Mouse (Mus musculus): ENCODE results near the gene Dbndd1.
A peak's percentile ranks its signal among the peaks of the same experiment; 100 is the strongest.
"Not testable (repeated sequence)": the region's sequence is repeated elsewhere in the genome, so short reads cannot be mapped to it uniquely, and the experiment has no call there.

Gene Dbndd1

GRCm38 (mm10) chr8:123492898-123493297 lies 22.4 kb downstream of the Dbndd1 start:
- DNase-seq = no peak

- DNase-seq = peak; percentile 28
These were observed 23.8 kb downstream of the Dbndd1 start for GRCm38 (mm10) chr8:123491280-123492075.

GRCm38 (mm10) chr8:123482627-123483026 lies 32.6 kb downstream of the Dbndd1 start:
- no peak for DNase-seq

- DNase-seq = peak; percentile 4
These were observed 36.6 kb downstream of the Dbndd1 start for GRCm38 (mm10) chr8:123478456-123479218.

GRCm38 (mm10) chr8:123477737-123478258 lies 37.5 kb downstream of the Dbndd1 start, which contains the start of gene Afg3l1:
Gene Afg3l1 (plus strand): TSS chr8:123477903.
- peak; percentile 93 for DNase-seq

GRCm38 (mm10) chr8:123476911-123477736 lies 38.1 kb downstream of the Dbndd1 start:
- DNase-seq = peak; percentile 4

- not testable (repeated sequence) for DNase-seq
These were observed 40.7 kb downstream of the Dbndd1 start for GRCm38 (mm10) chr8:123474549-123474948.

GRCm38 (mm10) chr8:123472991-123473390 lies 42.3 kb downstream of the Dbndd1 start:
- not testable (repeated sequence) for DNase-seq

- no peak for DNase-seq
These were observed 47.8 kb downstream of the Dbndd1 start for GRCm38 (mm10) chr8:123467476-123467875.

- no peak for DNase-seq
These were observed 51.6 kb downstream of the Dbndd1 start for GRCm38 (mm10) chr8:123463651-123464050.
